Mouse (Mus musculus): ENCODE data around the gene Dtx1. TPM values are rescaled to one million over a fixed set of nuclear protein-coding genes. Genes with fewer than 3 reads are reported as not detected.

Gene Dtx1
- total RNA-seq, 2 experiments from 2014 or later: 0.38 to 0.91 TPM

DNA sequence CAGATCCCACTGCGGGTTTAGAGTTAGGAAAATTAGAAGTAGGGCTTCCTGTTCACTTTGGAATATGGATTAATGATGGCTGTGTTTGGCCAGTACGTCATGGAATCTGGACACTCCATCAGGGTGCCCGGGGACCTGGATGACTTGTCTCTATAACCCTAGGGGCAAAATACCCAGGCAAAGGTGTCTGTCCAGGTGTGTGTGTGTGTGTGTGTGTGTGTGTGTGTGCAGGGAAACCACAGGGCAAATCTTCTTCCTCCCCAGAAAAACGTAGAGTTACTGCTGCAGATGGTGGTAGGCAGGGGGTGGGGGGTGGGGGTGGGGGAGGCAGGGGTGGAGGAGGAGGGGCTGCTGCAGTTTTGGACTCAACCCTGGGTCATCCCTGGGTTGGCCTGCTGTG is 64.4 kb downstream of the Dtx1 start:
- no peak for DNase-seq
- intact Hi-C loops (cut with DNase I): no loop called here

GRCm38 (mm10) chr5:120645851-120646250 is 65.9 kb downstream of the Dtx1 start:
- intact Hi-C loops (cut with DNase I): no loop called here

DNA sequence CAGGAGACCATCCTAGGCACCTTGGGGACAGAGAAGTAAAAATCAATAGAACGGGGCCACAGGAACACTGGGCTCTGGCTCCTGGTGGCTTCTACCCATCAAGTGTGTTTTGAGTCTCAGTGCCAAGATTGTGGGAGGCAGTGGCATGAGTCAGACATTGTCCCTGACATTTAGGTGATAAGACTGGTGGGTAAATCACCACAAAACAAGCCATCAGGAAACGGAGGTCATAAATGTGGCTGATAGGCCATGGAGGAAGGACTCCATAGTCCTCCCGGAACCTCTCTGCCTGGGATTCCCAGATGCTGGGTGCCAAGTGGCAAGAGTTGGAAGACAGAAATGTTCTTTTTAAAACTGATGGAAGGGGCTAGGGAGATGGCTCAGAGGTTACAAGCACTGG is 67.5 kb downstream of the Dtx1 start:
- intact Hi-C loops (cut with DNase I): no loop called here
- DNase-seq: no peak

More at GRCm38 (mm10) chr5:120645851-120646250, 65.9 kb downstream of the Dtx1 start:
- no peak for DNase-seq

- DNase-seq: no peak
- intact Hi-C loops (cut with DNase I): no loop called here
Measured at GRCm38 (mm10) chr5:120643365-120644085, 68.2 kb downstream of the Dtx1 start.

- DNase-seq: no peak
- intact Hi-C loops (cut with DNase I): no loop called here
Measured at GRCm38 (mm10) chr5:120640094-120640493, 71.6 kb downstream of the Dtx1 start.

GRCm38 (mm10) chr5:120635633-120636032 is 76.1 kb downstream of the Dtx1 start:
- intact Hi-C loops (cut with DNase I): no loop called here
- no peak for DNase-seq

DNA sequence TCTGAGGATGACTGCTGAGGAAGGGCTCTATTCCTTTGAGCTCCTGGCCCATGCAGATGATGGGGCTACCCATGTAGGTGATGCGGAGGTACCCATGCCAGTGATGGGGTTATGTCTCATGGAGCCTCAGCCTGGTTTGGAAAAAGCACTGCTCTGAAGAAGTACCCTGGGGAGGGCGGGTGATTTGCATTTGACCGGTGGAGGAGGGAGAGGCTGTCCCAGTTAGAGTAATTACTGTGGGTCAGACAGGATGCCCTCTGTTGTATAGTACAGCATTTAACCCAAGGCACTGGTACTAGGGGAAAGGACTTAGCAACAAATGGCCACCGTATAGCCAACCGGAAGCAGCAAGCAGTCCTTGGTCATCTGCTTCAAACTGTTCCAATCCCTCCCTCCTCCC is 76.9 kb downstream of the Dtx1 start:
- DNase-seq: no peak
- intact Hi-C loops (cut with DNase I): no loop called here

DNA sequence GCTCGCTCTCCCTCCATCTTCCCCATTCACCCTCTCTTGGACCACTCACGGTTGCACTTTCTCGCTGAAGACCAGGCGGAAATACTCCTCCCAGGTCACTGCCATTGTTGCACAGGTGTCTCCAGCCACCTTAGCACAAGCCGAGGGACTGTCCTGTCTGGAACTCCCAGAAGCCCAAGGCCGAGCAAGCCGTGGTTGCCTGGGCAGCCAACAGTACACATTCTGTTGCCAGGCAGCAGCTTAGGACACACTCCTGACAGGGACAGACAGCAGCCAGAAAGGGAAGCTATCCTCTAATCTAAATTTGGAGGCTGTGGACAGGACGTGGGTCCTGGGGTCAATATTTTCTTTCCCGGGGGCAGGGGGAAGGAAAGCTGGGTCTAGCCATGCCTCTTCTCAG is 77.6 kb downstream of the Dtx1 start, which contains the start of gene Cfap73:
Gene Cfap73 (minus strand): TSS at position 105 of the 400 bp plus-strand sequence.
- intact Hi-C loops (cut with DNase I): no loop called here

GRCm38 (mm10) chr5:120631892-120632291 is 79.8 kb downstream of the Dtx1 start:
- no peak for DNase-seq
- intact Hi-C loops (cut with DNase I): no loop called here

More for the DNA sequence above, 77.6 kb downstream of the Dtx1 start, which contains the start of gene Cfap73:
- no peak for DNase-seq

- no peak for DNase-seq
- intact Hi-C loops (cut with DNase I): no loop called here
Measured at GRCm38 (mm10) chr5:120631128-120631527, 80.6 kb downstream of the Dtx1 start.

Other genes starting within 250 kb of the Dtx1 start
- under 1 TPM; 0.59 to 0.77 TPM for gene Sdsl, start 239.1 kb downstream of the Dtx1 start, total RNA-seq (2021)
- under 1 TPM in 1 of 2 experiments, not detected in 1; 0.20 TPM for gene Sds, start 235.4 kb downstream of the Dtx1 start, total RNA-seq (2021)
- gene Plbd2, start 208.3 kb downstream of the Dtx1 start, total RNA-seq (2021): 10 to 100 TPM; 28.0 to 41.3 TPM
- gene Slc8b1, start 200.8 kb downstream of the Dtx1 start, total RNA-seq (2021): 1 to 10 TPM; 7.9 to 9.7 TPM
- gene Tpcn1, start 123.3 kb downstream of the Dtx1 start, total RNA-seq (2021): 10 to 100 TPM; 35.2 to 44.6 TPM
- gene Iqcd, start 122.9 kb downstream of the Dtx1 start, total RNA-seq (2021): under 1 TPM in 1 of 2 experiments, not detected in 1; 0.15 TPM
- gene Rita1, start 99.3 kb downstream of the Dtx1 start, total RNA-seq (2021): 1 to 10 TPM; 5.6 to 6.8 TPM
- 10 to 100 TPM; 15.8 to 17.7 TPM for gene Ddx54, start 99.2 kb downstream of the Dtx1 start, total RNA-seq (2021)
- not detected for gene Cfap73, start 77.7 kb downstream of the Dtx1 start, total RNA-seq (2021)
- gene Rasal1, start 63.1 kb downstream of the Dtx1 start, total RNA-seq (2021): not detected
- under 1 TPM; 0.18 to 0.37 TPM for gene Oas2, start 37.9 kb upstream of the Dtx1 start, total RNA-seq (2021)
- not detected for gene Oas3, start 65.7 kb upstream of the Dtx1 start, total RNA-seq (2021)
- not detected for gene Oas1e, start 83.6 kb upstream of the Dtx1 start, total RNA-seq (2021)
- under 1 TPM; 0.15 to 0.30 TPM for gene Oas1c, start 100.6 kb upstream of the Dtx1 start, total RNA-seq (2021)
- not detected for gene Oas1f, start 135.4 kb upstream of the Dtx1 start, total RNA-seq (2021)
- gene Oas1h, start 149.5 kb upstream of the Dtx1 start, total RNA-seq (2021): not detected
- under 1 TPM in 1 of 2 experiments, not detected in 1; 0.27 TPM for gene Oas1g, start 175.7 kb upstream of the Dtx1 start, total RNA-seq (2021)
- under 1 TPM in 1 of 2 experiments, not detected in 1; 0.13 TPM for gene Oas1a, start 195.6 kb upstream of the Dtx1 start, total RNA-seq (2021)
- not detected for gene Oas1d, start 202.6 kb upstream of the Dtx1 start, total RNA-seq (2021)

All from gastrocnemius, postnatal 36 days (tissue).